Mouse (Mus musculus) forebrain, embryonic 14.5 days (tissue): ENCODE results near the gene 1190002N15Rik. TPM values are rescaled to one million over a fixed set of nuclear protein-coding genes. Genes with fewer than 3 reads are reported as not detected.

Experiments used
- ATAC-seq: fragments of 200-750 bp; cut with Nextera tagmentation; 2 replicates; pipeline ENCODE4 v1.8.0; 2017; ENCODE audit warnings: mild to moderate bottlenecking, moderate library complexity
- DNase-seq: peaks from one replicate; pipeline ENCODE4 v3.0.0-alpha.2; 2015; ENCODE audit warnings: low spot score
- H3K27ac ChIP-seq: fragments of 300-500 bp; sonication (generic); 2 replicates; pipeline ENCODE4 v1.5.1; 2014; ENCODE audit warnings: low read depth, mild to moderate bottlenecking, control low read depth, low read length, moderate library complexity
- H3K27me3 ChIP-seq: fragments of 300-500 bp; sonication (generic); replicated peaks from 2 replicates; pipeline ENCODE4 v1.6.1; 2014; ENCODE audit warnings: low read length, control low read depth, mixed read lengths; ENCODE audit not compliant: control insufficient read depth, insufficient read depth
- H3K36me3 ChIP-seq: fragments of 300-500 bp; sonication (generic); 2 replicates; pipeline ENCODE4 v1.6.1; 2014; ENCODE audit warnings: low read length, control low read depth; ENCODE audit not compliant: control insufficient read depth, insufficient read depth
- H3K4me1 ChIP-seq: fragments of 300-500 bp; sonication (generic); 2 replicates; pipeline ENCODE4 v1.6.1; 2014; ENCODE audit warnings: antibody characterized with exemption, low read length, control low read depth; ENCODE audit not compliant: control insufficient read depth, insufficient read depth
- H3K4me2 ChIP-seq: fragments of 300-500 bp; sonication (generic); 2 replicates; pipeline ENCODE4 v1.6.1; 2014; ENCODE audit warnings: mild to moderate bottlenecking, control low read depth, low read length
- H3K4me3 ChIP-seq: fragments of 300-500 bp; sonication (generic); 2 replicates; pipeline ENCODE4 v1.5.1; 2014; ENCODE audit warnings: low read depth, low read length, control low read depth
- H3K9ac ChIP-seq: fragments of 300-500 bp; sonication (generic); 2 replicates; pipeline ENCODE4 v1.6.1; 2014; ENCODE audit warnings: mild to moderate bottlenecking, low read length, control low read depth, moderate library complexity
- H3K9me3 ChIP-seq: fragments of 300-500 bp; sonication (generic); replicated peaks from 2 replicates; pipeline ENCODE4 v1.6.1; 2016; ENCODE audit warnings: low read length, control low read depth, mixed read lengths; ENCODE audit not compliant: control insufficient read depth
- WGBS: fragments of 180-500 bp; shearing (Covaris S2); extraction: QIAGEN DNeasy Blood & Tissue Kit; methylation state at CpG from one replicate; pipeline ENCODE4 v1.1.7; 2014; 5-methylcytosine and 5-hydroxymethylcytosine counted together
- polyA plus RNA-seq: library from polyadenylated mRNA; unstranded; fragments of >200 nt; fragmentation: Nextera tagmentation; extraction: Ambion mirVana; gene quantifications from 2 replicates; pipeline ENCODE4 v1.2.1, GENCODE M21; 2014

1190002N15Rik gene
- polyA plus RNA-seq, 1 experiment from 2014 or later = 7.0 TPM

GRCm38 (mm10) chr9:94556249-94556648 lies 18.4 kb upstream of the 1190002N15Rik start:
- DNase-seq = no peak

GRCm38 (mm10) chr9:94550493-94551095 lies 12.7 kb upstream of the 1190002N15Rik start:
- Histone ChIP-seq H3K9me3 (no peaks in the 10 kb centered on the region), H3K27me3 (no peaks in the 10 kb centered on the region), H3K4me2 (no peak overlapping the region), H3K9ac (no peak overlapping the region), H3K36me3 (no peaks in the 10 kb centered on the region), H3K27ac (no peak overlapping the region), H3K4me3 (no peak overlapping the region), H3K4me1 (no peaks in the 10 kb centered on the region)
- DNase-seq (peak; percentile 31), ATAC-seq (no peak; the same call in 1 of the 2 replicates)
- whole genome bisulfite sequencing = 91% methylated on average over 2 of the region's 2 CpGs

More at GRCm38 (mm10) chr9:94556249-94556648, 18.4 kb upstream of the 1190002N15Rik start:
- Histone ChIP-seq H3K4me1 (no peaks in the 10 kb centered on the region), H3K27me3 (no peaks in the 10 kb centered on the region), H3K27ac (no peak overlapping the region), H3K4me2 (no peak overlapping the region), H3K9me3 (no peaks in the 10 kb centered on the region), H3K36me3 (no peaks in the 10 kb centered on the region), H3K9ac (no peak overlapping the region), H3K4me3 (no peak overlapping the region)
- no peak for ATAC-seq

- ATAC-seq (no peak), DNase-seq (no peak)
- Histone ChIP-seq H3K9me3 (no peaks in the 10 kb centered on the region), H3K27me3 (no peaks in the 10 kb centered on the region), H3K4me1 (peaks cover 8% of the 10 kb centered on the region; the same call in 1 of the 2 replicates), H3K4me2 (no peak overlapping the region), H3K27ac (no peak overlapping the region), H3K36me3 (no peaks in the 10 kb centered on the region), H3K9ac (no peak overlapping the region), H3K4me3 (no peak overlapping the region)
- WGBS = 86% methylated on average over 4 of the region's 4 CpGs
Observed at GRCm38 (mm10) chr9:94543881-94544280, 6.0 kb upstream of the 1190002N15Rik start.

GRCm38 (mm10) chr9:94540343-94541095 lies 2.6 kb upstream of the 1190002N15Rik start:
- Histone ChIP-seq H3K9ac (no peak overlapping the region), H3K4me3 (no peak overlapping the region), H3K36me3 (no peaks in the 10 kb centered on the region), H3K27ac (no peak overlapping the region), H3K4me1 (peaks cover 16% of the 10 kb centered on the region; the same call in 1 of the 2 replicates), H3K4me2 (no peak overlapping the region), H3K27me3 (no peaks in the 10 kb centered on the region), H3K9me3 (no peaks in the 10 kb centered on the region)
- whole genome bisulfite sequencing = 59% methylated on average over 10 of the region's 10 CpGs
- DNase-seq (no peak), ATAC-seq (no peak)

- Histone ChIP-seq H3K9me3 (no peaks in the 10 kb centered on the region), H3K4me1 (peaks cover 19% of the 10 kb centered on the region; the same call in 1 of the 2 replicates), H3K36me3 (no peaks in the 10 kb centered on the region), H3K9ac (peak overlapping the region; percentile 79; the same call in 1 of the 2 replicates), H3K4me2 (peak overlapping the region; percentile 87), H3K27ac (no peak overlapping the region), H3K27me3 (no peaks in the 10 kb centered on the region), H3K4me3 (peak overlapping the region; percentile 73)
- DNase-seq (no peak), ATAC-seq (no peak)
- WGBS = 24% methylated on average over 8 of the region's 8 CpGs
Observed at GRCm38 (mm10) chr9:94539346-94539865, 1.5 kb upstream of the 1190002N15Rik start.

GRCm38 (mm10) chr9:94538823-94539143 lies 902 bp upstream of the 1190002N15Rik start:
- peak overlapping the region; percentile 87 for H3K4me2 ChIP-seq
- peak overlapping the region; percentile 73 for H3K4me3 ChIP-seq
- WGBS = under 1% methylated on average over 22 of the region's 22 CpGs
- no peaks in the 10 kb centered on the region for H3K27me3 ChIP-seq
- H3K9me3 ChIP-seq = no peaks in the 10 kb centered on the region
- no peaks in the 10 kb centered on the region for H3K36me3 ChIP-seq
- DNase-seq (no peak), ATAC-seq (no peak; the same call in 1 of the 2 replicates)
- H3K27ac ChIP-seq = peak overlapping the region; percentile 95
- H3K4me1 ChIP-seq = peaks cover 22% of the 10 kb centered on the region; the same call in 1 of the 2 replicates
- H3K9ac ChIP-seq = peak overlapping the region; percentile 79

- ATAC-seq (peak; percentile 66), DNase-seq (peak; percentile 81)
- Histone ChIP-seq H3K4me1 (peaks cover 28% of the 10 kb centered on the region; the same call in 1 of the 2 replicates), H3K27ac (peak overlapping the region; percentile 95), H3K9me3 (no peaks in the 10 kb centered on the region), H3K27me3 (no peaks in the 10 kb centered on the region), H3K9ac (peak overlapping the region; percentile 79), H3K4me2 (peak overlapping the region; percentile 87), H3K36me3 (no peaks in the 10 kb centered on the region), H3K4me3 (peak overlapping the region; percentile 73)
- WGBS = under 1% methylated on average over 103 of the region's 103 CpGs
Observed at GRCm38 (mm10) chr9:94537051-94537917, 597 bp downstream of the 1190002N15Rik start.

GRCm38 (mm10) chr9:94536261-94536905 lies 1.5 kb downstream of the 1190002N15Rik start:
- no peaks in the 10 kb centered on the region for H3K36me3 ChIP-seq
- H3K4me1 ChIP-seq = peaks cover 28% of the 10 kb centered on the region; the same call in 1 of the 2 replicates
- under 1% methylated on average over 15 of the region's 15 CpGs for WGBS
- peak overlapping the region; percentile 95 for H3K27ac ChIP-seq
- peak; percentile 16 for DNase-seq
- peak overlapping the region; percentile 73 for H3K4me3 ChIP-seq
- no peaks in the 10 kb centered on the region for H3K27me3 ChIP-seq
- no peaks in the 10 kb centered on the region for H3K9me3 ChIP-seq
- H3K9ac ChIP-seq = peak overlapping the region; percentile 79
- H3K4me2 ChIP-seq = peak overlapping the region; percentile 87
- no peak for ATAC-seq
